Mouse (Mus musculus): ENCODE data around the gene Elmo2. TPM values are rescaled to one million over a fixed set of nuclear protein-coding genes. Genes with fewer than 3 reads are reported as not detected.

The Elmo2 gene
- polyA plus RNA-seq, 1 experiment = 139 TPM

DNA sequence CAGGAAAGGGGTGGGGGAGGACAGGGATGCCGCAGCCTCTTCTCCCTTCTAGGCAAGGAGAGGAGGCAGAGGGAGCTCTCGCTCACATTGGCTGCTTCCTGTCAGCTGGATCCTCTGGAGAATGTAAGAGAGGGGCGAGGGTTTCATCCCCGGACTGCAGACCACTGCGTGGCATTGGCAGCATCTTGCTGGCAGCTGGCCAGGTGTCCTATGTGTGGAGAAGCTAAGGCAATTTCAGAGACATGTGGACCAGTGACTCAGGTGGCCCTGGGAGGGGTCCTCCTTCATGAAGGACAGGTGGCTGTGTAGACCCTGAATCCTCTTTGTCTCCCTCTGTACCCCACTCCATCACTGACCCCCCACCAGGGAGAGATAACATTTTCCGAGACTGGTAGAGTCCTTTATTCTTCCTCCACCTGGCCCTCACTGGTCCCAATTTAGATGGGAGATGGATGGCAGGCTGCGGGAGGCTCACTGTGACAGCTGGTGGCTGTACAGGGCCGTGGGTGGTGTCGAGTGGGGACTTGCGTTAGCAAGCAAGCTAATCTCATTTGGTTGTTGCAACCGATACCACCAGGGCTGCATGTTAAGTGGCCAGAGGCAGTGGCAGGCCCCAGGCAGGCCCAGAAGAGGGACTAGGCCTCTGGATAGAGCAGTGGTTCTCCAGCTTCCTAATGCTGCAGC is 69.0 kb downstream of the Elmo2 start:
- H3K4me1 ChIP-seq (ENCODE audit: control insufficient read depth, insufficient read depth, low read length) = peaks cover 1% of the 10 kb centered on the region; the same call in 1 of the 2 replicates
- TF ChIP-seq CTCF (IDR thresholded peaks at IDR 0.05; ENCODE audit: extremely low read depth, insufficient read depth, low read length) = no peak
- no peak for TF ChIP-seq POLR2A (IDR thresholded peaks at IDR 0.05; ENCODE audit: extremely low read depth, insufficient read depth, low read length)
- no peak overlapping the region for H3K4me3 ChIP-seq (ENCODE audit: insufficient read depth, low read length)
- H3K27ac ChIP-seq (ENCODE audit: insufficient read depth, low read length) = no peak overlapping the region

DNA sequence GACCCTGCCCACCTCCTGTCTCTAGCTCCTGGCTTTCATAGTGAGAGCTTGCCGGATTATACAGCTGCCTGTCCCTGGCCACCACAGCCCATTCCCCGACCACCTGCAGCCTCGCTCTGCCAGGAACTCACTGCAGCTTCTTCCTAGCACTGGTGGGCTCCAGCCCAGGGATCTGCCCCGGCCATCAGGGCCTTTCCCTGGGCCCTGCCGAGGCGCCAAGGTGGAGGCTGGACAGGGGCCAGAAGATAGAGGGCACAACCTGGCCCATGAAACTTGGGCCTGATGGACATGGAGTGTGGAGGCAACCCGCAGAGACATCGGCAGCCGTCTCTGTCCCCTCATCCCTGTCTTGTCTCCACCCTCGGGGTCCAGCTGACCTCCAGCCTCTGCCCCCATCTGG is 70.1 kb downstream of the Elmo2 start:
- Histone ChIP-seq H3K27ac (ENCODE audit: insufficient read depth, low read length) (no peak overlapping the region), H3K4me1 (ENCODE audit: control insufficient read depth, insufficient read depth, low read length) (peaks cover 1% of the 10 kb centered on the region; the same call in 1 of the 2 replicates), H3K4me3 (ENCODE audit: insufficient read depth, low read length) (no peak overlapping the region)
- TF ChIP-seq POLR2A (IDR thresholded peaks at IDR 0.05; ENCODE audit: extremely low read depth, insufficient read depth, low read length) = no peak
- no peak for TF ChIP-seq CTCF (IDR thresholded peaks at IDR 0.05; ENCODE audit: extremely low read depth, insufficient read depth, low read length)

DNA sequence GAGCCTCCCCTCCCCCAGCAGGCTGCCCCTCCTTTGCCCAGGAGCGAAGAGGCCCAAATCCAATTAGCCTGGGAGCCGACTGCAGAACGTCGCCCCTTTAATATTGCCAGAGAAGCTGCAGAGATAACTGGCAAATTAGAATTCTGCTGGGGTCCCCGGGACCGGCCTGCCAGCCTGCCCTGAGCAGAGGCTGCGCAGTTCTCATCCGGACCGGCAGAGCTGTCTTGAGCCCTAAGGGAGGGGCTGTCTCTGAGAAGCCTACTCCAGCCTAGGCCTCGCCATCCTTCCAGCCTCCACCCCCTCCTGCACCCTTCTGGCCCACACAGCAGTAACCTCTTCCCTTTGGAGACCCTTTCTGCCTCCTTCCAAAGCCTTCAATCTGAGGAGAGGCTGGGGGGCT is 72.4 kb downstream of the Elmo2 start:
- no peak for TF ChIP-seq CTCF (IDR thresholded peaks at IDR 0.05; ENCODE audit: extremely low read depth, insufficient read depth, low read length)
- TF ChIP-seq POLR2A (IDR thresholded peaks at IDR 0.05; ENCODE audit: extremely low read depth, insufficient read depth, low read length) = no peak
- peaks cover 1% of the 10 kb centered on the region; the same call in 1 of the 2 replicates for H3K4me1 ChIP-seq (ENCODE audit: control insufficient read depth, insufficient read depth, low read length)
- H3K27ac ChIP-seq (ENCODE audit: insufficient read depth, low read length) = no peak overlapping the region
- H3K4me3 ChIP-seq (ENCODE audit: insufficient read depth, low read length) = no peak overlapping the region

DNA sequence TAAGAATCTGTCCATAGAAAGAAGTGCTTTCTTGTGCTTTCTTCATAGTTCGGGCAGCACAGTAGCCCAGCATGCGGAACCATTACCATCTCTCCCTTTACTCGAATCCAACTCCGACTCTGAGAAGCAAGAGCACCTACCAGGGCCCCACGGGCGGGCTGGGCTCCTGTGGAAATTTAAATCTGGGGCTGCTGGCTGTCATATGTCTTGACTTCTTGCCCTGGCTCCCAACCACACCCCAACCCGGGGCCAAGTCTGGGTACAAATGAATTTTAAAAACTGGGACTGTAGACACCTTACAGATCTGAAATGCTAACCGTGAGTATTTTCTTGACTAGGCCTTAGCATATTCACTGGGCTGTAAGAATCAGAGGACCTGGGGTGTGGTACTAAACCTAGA is 73.0 kb downstream of the Elmo2 start:
- H3K4me1 ChIP-seq (ENCODE audit: control insufficient read depth, insufficient read depth, low read length) = peaks cover 1% of the 10 kb centered on the region; the same call in 1 of the 2 replicates
- H3K27ac ChIP-seq (ENCODE audit: insufficient read depth, low read length) = no peak overlapping the region
- H3K4me3 ChIP-seq (ENCODE audit: insufficient read depth, low read length) = no peak overlapping the region
- no peak for TF ChIP-seq POLR2A (IDR thresholded peaks at IDR 0.05; ENCODE audit: extremely low read depth, insufficient read depth, low read length)
- TF ChIP-seq CTCF (IDR thresholded peaks at IDR 0.05; ENCODE audit: extremely low read depth, insufficient read depth, low read length) = no peak

DNA sequence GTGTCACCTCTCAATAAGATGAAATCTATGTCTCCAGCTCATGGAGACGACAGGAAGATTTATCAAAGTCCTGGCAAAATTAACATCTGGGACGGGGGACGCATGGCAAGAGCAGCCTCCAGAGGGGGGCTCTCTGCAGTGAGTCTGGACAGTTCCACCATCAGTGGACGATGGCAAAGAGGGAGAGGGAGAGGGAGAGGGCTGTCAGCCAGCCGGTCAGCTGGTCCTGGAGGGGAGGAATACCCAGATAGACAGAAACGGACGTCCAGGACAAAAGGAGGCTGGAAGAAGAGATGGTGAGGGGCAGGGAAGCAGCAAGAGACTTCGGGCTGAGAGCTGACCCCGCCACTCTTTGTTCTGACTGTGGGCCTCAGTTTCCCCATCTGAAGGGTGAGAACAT is 73.5 kb downstream of the Elmo2 start:
- peaks cover 1% of the 10 kb centered on the region; the same call in 1 of the 2 replicates for H3K4me1 ChIP-seq (ENCODE audit: control insufficient read depth, insufficient read depth, low read length)
- TF ChIP-seq POLR2A (IDR thresholded peaks at IDR 0.05; ENCODE audit: extremely low read depth, insufficient read depth, low read length) (no peak), CTCF (IDR thresholded peaks at IDR 0.05; ENCODE audit: extremely low read depth, insufficient read depth, low read length) (no peak)
- H3K27ac ChIP-seq (ENCODE audit: insufficient read depth, low read length) = no peak overlapping the region
- H3K4me3 ChIP-seq (ENCODE audit: insufficient read depth, low read length) = no peak overlapping the region

DNA sequence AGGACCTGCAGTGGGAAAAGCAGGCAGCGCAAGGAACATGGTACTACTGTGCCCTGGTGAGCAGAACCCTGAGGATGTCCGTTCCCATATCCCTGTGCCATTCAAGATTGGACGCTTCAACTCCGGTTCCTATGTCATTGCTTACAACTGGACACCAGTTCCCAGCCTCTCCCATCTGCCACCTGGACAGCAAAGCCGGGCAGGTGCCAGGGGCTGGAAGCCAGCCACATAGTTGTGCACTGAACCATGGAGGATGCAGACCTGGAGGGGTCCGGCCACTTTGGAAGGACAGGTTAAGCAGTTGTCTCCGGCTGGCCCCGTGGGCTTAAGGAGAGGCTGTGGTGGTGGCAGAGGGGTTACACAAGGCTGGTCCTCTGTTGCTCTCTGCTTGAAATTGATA is 73.9 kb downstream of the Elmo2 start:
- no peak overlapping the region for H3K4me3 ChIP-seq (ENCODE audit: insufficient read depth, low read length)
- no peak overlapping the region for H3K27ac ChIP-seq (ENCODE audit: insufficient read depth, low read length)
- H3K4me1 ChIP-seq (ENCODE audit: control insufficient read depth, insufficient read depth, low read length) = no peaks in the 10 kb centered on the region
- no peak for TF ChIP-seq POLR2A (IDR thresholded peaks at IDR 0.05; ENCODE audit: extremely low read depth, insufficient read depth, low read length)
- TF ChIP-seq CTCF (IDR thresholded peaks at IDR 0.05; ENCODE audit: extremely low read depth, insufficient read depth, low read length) = no peak

DNA sequence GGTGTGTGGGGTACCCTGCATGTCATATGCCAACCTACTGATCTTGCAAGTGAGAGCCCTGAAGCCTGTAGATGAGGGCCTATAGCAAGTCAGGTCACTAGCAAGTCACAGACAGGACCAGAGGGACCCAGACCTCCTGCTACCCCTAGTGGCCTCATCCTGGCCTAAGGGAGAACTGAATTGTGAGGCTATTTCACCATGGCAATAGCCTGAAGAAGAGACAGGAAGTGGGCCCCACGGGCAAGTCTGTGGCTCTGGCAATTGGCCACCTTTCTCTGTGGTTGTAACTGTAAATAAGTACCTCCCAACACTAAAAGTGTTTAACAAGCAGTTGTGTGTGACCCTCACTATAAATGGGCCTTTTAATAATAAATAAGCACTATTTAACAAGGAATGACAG is 75.4 kb downstream of the Elmo2 start:
- TF ChIP-seq POLR2A (IDR thresholded peaks at IDR 0.05; ENCODE audit: extremely low read depth, insufficient read depth, low read length) = no peak
- no peak for TF ChIP-seq CTCF (IDR thresholded peaks at IDR 0.05; ENCODE audit: extremely low read depth, insufficient read depth, low read length)
- Histone ChIP-seq H3K4me1 (ENCODE audit: control insufficient read depth, insufficient read depth, low read length) (no peaks in the 10 kb centered on the region), H3K27ac (ENCODE audit: insufficient read depth, low read length) (no peak overlapping the region), H3K4me3 (ENCODE audit: insufficient read depth, low read length) (no peak overlapping the region)

DNA sequence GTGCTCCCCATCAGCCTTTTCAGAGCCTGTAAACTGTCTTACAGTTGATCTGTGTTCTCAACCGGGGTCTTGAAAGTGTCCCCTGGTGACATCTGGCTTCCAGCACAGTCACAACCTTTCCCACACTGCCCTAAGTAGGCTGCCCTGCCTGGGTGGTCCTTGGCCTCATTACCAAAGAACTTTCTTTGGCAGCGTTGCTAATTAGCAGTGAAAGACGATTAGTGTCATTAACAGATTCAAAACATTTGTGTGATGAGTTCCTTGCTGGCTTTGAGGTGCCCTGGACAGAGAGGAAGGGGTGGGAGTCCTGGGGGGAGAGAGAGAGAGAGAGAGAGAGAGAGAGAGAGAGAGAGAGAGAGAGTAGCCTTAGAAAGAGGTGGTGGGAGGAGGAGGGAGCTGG is 77.3 kb downstream of the Elmo2 start:
- H3K27ac ChIP-seq (ENCODE audit: insufficient read depth, low read length) = no peak overlapping the region
- H3K4me1 ChIP-seq (ENCODE audit: control insufficient read depth, insufficient read depth, low read length) = no peaks in the 10 kb centered on the region
- TF ChIP-seq POLR2A (IDR thresholded peaks at IDR 0.05; ENCODE audit: extremely low read depth, insufficient read depth, low read length) (no peak), CTCF (IDR thresholded peaks at IDR 0.05; ENCODE audit: extremely low read depth, insufficient read depth, low read length) (no peak)
- H3K4me3 ChIP-seq (ENCODE audit: insufficient read depth, low read length) = no peak overlapping the region

DNA sequence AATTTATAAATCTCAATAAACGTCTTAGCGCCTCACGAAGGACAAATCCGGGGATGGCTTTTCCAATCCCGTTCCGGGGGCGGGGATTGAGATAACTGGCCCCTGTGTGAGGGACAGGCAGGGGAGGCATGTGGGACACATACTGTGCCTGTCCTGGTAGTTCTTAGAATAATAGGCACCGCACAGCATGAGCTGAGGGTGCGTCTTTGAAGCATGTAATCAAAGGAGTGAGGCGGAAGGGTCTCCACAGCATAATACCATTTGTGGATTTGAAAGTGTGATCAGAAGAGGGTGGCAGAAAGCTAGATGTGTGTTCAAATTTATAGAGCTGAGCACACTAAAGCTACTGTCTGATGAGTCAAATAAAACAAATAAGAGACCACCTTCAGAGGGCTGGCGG is 79.9 kb downstream of the Elmo2 start:
- TF ChIP-seq POLR2A (IDR thresholded peaks at IDR 0.05; ENCODE audit: extremely low read depth, insufficient read depth, low read length) = no peak
- Histone ChIP-seq H3K4me1 (ENCODE audit: control insufficient read depth, insufficient read depth, low read length) (no peaks in the 10 kb centered on the region), H3K27ac (ENCODE audit: insufficient read depth, low read length) (no peak overlapping the region), H3K4me3 (ENCODE audit: insufficient read depth, low read length) (no peak overlapping the region)

DNA sequence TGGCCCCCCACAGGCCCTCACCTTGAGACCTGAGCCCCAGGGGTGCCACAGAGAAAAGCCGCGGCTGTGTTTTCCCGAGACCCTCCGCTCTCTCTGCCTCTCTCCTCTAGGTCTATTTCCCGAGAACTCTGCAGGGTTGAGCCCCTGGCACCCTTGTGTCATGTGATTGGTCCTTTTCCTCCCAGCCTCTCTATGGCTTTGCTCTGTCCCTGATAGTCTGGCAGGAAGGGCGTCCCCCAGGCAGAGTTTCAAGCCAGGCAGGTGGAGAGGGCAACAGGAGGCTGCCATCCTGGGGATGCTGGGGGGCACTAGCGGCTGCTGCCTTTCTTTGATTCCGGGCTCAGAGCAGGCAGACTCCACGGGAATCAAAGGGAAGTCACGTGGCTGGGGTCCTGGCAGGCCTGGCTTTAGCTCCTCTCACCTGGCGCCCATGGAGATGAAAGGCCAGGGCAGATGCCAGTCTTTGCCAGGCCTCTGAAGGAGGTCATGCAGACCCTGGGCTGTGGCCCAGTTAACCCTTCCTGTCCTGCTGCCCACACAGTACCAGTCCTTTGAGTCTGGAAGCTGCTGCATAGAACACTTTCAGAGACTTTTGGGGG is 83.1 kb downstream of the Elmo2 start:
- H3K4me1 ChIP-seq (ENCODE audit: control insufficient read depth, insufficient read depth, low read length) = peaks cover 2% of the 10 kb centered on the region; the same call in 1 of the 2 replicates
- TF ChIP-seq CTCF (IDR thresholded peaks at IDR 0.05; ENCODE audit: extremely low read depth, insufficient read depth, low read length) (no peak), POLR2A (IDR thresholded peaks at IDR 0.05; ENCODE audit: extremely low read depth, insufficient read depth, low read length) (no peak)
- H3K4me3 ChIP-seq (ENCODE audit: insufficient read depth, low read length) = no peak overlapping the region
- no peak overlapping the region for H3K27ac ChIP-seq (ENCODE audit: insufficient read depth, low read length)

All from cortical plate, adult 2 months (tissue).